Mouse (Mus musculus) cerebellum, postnatal 14 days (tissue): Measurements from ENCODE around the gene Ccr3.
"Not testable (repeated sequence)": the region's sequence is repeated elsewhere in the genome, so short reads cannot be mapped to it uniquely, and the experiment has no call there.

Experiments
- DNase-seq, 2 experiments: peaks; one replicate each; pipeline ENCODE4 v3.0.0; 2021; ENCODE audit warnings: mixed read lengths in 2 of 2

Ccr3 gene

DNA sequence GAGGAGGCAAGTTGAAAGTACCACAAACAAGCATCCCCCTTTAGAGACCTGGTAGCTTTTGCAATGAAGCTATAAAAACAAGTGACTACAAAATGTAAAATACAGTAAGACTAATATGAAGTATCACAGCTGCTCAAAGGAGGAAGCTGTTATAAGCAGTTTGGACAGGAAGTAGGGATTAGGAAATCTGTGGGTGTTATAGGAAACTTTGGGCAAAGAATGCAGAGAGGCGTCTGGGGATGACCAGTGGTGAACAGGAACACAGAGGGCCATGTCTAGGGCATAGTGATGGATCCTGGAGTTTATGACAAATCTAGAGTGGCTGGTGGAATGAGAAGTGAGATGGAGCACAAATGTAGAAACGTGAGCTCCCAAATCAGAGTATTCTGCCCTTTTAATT is 31.8 kb downstream of the Ccr3 start:
- no peak for DNase-seq

DNA sequence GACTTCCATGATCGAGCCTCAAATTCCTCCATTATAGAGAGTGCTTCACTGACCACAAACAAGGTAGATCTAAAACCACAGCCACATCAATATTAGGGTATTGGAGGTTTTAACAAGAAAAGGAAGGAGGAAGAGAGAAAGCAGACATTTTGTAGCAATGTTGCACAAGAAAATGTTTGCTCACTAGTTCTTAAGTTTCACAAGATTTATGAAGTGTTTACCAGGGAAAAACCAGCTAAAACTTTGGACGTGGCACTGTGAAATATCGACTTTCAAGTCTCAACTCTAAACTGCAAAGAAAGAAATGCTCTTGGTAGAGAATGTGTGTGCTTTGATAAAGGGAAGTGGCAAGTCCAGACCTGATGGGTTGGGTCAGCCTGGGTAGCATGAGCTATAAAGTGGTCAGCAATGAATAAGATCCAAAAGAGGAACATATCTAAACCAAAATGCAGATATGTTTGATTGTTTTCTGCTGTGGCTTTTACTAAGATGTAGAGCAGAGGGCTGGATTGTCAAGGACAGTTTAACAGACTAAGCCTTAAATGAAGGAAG is 34.5 kb downstream of the Ccr3 start:
- DNase-seq, result no peak

DNA sequence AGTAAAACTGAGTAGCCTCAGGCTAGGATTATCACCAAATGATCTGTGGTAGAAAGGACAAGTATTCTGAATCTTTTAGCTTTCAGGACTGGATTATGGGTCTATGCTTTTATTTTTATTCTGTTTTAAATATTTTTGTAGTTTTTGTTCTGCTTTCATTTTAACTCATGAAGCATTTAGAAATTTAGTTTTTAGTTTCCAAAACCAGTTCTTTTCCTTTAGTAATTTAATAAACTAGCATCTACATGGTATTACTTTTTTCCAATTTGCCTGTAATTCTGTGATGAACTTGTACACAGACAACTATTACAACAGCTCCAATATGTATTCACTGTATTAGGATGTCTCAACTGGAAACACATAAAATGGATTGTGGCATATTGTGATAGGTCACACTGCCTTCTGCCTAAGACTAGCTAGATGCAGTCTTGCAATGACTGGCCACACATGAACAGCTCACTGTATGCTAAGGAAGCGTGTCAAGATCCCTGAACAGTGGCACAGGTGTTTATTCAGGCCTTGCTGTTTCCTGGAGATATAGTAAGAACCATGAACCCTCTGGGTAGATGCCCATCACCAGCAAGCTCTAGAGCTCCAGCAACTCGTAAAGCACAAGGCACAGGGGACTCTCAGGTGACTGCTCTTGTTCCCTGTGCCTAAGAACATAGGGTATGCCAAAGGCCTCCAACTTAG is 38.0 kb downstream of the Ccr3 start:
- DNase-seq, result no peak

DNA sequence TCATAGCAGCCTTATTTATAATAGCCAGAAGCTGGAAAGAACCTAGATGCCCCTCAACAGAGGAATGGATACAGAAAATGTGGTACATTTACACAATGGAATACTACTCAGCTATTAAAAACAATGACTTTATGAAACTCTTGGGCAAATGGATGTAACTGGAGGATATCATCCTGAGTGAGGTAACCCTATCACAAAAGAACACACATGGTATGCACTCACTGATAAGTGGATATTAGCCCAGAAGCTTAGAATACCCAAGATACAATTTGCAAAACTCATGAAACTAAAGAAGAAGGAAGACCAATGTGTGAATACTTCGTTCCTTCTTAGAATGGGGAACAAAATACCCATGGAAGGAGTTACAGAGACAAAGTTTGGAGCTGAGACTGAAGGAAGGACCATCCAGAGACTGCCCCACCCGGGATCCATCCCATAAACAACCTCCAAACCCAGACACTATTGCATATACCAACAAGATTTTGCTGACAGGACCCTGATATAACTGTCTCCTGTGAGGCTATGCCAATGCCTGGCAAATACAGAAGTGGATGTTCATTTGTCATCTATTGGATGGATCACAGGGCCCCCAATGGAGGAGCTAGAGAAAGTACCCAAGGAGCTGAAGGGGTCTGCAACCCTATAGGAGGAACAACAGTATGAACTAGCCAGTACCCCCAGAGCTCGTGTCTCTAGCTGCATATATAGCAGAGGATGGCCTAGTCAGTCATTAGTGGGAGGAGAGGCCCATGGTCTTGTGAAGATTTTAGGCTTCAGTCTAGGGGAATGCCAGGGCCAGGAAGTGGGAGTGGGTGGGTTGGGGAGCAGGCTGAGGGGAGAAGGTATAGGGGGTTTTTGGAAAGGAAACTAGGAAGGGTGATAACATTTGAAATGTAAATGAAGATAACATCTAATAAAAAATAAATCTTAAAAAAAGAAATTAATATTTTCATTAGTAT is 40.0 kb downstream of the Ccr3 start:
- DNase-seq, result not testable (repeated sequence)

DNA sequence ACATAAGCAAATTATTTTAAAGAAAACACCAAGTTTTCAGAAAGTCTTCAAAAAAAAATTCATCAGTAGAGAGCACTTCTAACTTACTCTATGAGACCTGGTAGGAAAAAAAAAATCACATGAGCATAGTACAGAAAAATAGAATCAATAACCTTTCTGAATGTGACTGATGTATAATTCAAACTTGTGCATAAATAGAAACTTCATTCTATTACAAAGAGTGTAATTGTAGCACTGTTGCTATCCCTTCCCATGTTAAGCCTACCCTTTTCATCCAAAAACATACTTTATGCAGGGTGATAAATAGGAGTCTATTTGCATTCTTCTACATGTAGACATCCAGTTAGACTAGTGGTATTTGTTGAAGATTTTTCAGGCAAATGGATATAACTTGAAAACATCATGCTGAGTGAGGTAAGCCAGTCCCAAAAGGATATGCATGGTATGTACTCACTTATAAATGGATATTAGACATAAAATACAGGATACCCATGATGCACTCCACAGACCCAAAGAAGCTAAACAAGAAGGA is 44.9 kb downstream of the Ccr3 start:
- DNase-seq, result no peak

DNA sequence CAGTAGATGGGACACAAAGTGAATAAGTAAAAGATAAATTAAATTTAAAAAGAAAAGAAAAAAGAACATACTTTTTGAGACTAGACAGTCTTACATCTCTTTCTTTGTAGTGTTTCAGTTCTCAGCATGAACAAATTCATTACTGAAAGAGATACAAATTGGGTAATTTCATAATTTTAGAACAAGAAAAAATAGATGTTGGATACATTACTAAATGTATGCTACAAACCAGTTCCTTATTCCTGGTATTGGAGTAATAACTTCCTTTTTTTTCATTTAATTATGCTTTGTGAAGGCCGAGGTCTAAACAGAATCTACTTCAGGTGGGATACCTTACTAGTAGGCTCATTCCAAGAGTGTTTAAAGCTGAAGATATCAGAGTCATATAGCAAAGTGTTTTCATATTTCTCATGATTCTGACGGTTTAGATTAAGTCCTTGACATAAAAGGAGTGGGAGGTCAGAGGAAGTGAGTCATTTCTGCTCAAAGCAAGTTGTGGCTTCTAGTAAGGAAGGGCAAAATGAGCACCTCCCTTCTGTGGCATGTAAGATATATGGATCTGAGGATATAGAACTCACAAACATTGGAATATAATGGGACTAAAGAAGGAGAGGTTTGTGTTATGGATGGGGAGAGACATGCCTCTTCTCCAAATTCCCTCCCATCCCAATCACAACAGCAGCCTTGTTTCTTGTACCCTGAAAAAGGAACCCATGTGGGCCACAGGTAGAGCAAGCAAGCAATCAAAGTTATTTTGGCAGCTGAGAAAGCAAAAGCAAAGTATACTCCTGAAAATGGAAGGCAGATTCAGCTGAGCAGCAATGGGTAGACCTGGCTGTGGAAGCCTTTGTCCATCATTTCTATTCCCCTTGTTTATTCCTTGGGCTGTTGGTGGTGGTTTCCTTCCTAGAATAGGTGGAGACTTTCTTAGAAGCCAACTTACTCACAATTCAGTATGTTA is 46.6 kb downstream of the Ccr3 start:
- DNase-seq, result no peak

DNA sequence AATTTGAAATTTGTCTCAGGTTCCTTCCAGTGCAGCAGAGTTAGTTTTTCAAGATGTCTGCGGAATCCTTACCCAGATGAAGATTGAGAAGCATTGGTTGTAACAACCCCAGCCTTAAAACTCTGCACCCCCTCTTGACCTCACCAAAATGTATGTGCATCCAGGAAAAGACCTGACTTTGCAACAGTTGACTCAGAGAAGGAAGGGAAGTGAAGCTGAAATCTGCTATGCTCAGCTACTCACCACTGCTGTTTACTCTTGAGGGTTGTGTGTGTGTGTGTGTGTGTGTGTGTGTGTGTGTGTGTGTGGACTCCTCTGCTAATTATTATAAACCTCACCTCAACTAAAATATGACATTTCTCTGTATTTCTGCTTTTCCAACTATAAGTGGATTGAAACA is 49.7 kb downstream of the Ccr3 start:
- no peak for DNase-seq

DNA sequence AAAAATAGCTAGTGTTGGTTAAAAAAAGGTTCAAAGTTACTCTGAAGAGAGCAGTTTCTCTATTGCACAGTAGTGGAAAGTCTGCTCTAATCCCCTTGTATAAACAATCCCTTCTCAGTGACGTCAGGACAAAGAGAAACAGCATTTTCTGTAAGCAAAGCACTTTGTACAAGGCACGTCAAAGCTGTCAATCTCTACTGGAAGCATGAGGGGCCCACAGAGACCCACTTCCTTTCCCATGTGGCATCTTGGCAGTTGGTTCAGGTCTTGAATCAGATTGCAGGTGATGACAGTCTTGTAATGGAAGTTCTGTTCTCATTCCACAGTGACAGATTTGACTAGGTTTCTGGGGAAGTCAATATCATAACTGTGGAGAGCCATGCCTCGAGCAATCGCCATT is 58.0 kb downstream of the Ccr3 start:
- DNase-seq, result no peak

DNA sequence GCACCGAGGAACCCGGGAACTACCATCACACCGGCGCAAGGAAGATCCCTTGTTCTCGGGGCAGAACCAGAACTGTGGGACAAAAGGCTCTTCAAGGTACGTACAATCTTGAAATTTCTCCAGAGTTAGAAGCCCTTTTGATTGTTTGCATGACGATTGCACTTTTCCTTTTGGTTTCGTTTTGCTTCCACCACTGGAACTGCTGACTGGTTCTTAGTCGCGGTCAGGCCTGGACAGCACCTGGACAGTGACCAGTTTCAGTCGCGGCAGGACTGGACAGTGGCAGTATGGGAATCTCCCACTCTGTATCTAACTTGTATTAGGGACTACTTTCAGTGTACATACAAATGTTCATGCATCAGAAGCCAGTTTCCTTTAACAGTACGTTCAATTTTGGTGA is 58.7 kb downstream of the Ccr3 start:
- DNase-seq, result not testable (repeated sequence)
